Mouse (Mus musculus): ENCODE results near the gene Xrcc2. TPM values are rescaled to one million over a fixed set of nuclear protein-coding genes. Genes with fewer than 3 reads are reported as not detected.
"Not testable (repeated sequence)": the region's sequence is repeated elsewhere in the genome, so short reads cannot be mapped to it uniquely, and the experiment has no call there.

Xrcc2 gene
- polyA plus RNA-seq, 1 experiment: not detected

DNA sequence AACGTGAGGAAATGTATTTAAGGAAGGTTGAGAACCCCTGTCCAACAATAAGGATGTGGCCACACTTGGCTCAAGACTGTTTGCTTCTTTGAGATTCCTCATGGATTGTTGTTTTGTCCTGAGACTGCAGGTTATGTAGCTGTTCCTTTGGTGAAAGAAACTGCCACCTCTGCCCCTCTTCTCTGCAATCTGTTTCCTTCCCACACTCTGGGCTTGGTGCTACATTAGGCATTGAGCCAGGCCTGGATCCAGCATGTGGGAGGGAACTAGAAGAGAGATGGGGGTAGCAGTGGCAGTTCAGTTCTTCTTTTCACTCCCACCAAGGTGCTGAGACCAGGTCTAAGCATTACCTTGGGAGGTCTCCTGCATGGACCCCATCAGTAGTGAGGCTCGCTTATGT is 30.2 kb upstream of the Xrcc2 start:
- H3K4me1 ChIP-seq (ENCODE audit: control insufficient read depth, insufficient read depth, low read length): no peaks in the 10 kb centered on the region
- H3K4me3 ChIP-seq (ENCODE audit: insufficient read depth, low read depth, low read length): no peak overlapping the region
- TF ChIP-seq POLR2A (IDR thresholded peaks at IDR 0.05; ENCODE audit: insufficient read depth, low read depth, low read length) (no peak), CTCF (IDR thresholded peaks at IDR 0.05; ENCODE audit: insufficient read depth, low read depth, low read length) (no peak)
- 89% methylated on average over 2 of the region's 2 CpGs for WGBS
- no peak overlapping the region for H3K27ac ChIP-seq (ENCODE audit: insufficient read depth, low read depth, low read length)

DNA sequence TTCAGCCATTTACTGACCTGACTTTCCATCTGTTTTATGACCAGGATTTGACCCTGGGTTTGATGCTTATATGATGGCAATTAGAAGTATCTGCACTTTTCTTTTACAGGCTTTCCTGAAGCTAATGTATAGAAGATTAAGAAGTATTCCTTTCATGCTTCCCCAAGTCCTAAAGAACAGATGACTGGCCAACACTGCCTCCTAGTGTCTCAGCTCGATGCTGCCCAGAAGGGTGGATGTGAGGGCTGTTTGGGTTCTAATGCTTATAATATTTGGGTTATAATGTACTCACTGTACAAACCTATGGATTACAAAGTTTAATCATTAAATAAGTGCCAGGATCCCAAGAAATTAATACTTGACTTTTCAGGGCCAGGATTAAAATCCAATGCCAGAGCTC is 28.7 kb upstream of the Xrcc2 start:
- no peak overlapping the region for H3K27ac ChIP-seq (ENCODE audit: insufficient read depth, low read depth, low read length)
- TF ChIP-seq CTCF (IDR thresholded peaks at IDR 0.05; ENCODE audit: insufficient read depth, low read depth, low read length): no peak
- TF ChIP-seq POLR2A (IDR thresholded peaks at IDR 0.05; ENCODE audit: insufficient read depth, low read depth, low read length): no peak
- no peak overlapping the region for H3K4me3 ChIP-seq (ENCODE audit: insufficient read depth, low read depth, low read length)
- no peaks in the 10 kb centered on the region for H3K4me1 ChIP-seq (ENCODE audit: control insufficient read depth, insufficient read depth, low read length)
- 8% methylated on average over 1 of the region's 1 CpGs for WGBS

DNA sequence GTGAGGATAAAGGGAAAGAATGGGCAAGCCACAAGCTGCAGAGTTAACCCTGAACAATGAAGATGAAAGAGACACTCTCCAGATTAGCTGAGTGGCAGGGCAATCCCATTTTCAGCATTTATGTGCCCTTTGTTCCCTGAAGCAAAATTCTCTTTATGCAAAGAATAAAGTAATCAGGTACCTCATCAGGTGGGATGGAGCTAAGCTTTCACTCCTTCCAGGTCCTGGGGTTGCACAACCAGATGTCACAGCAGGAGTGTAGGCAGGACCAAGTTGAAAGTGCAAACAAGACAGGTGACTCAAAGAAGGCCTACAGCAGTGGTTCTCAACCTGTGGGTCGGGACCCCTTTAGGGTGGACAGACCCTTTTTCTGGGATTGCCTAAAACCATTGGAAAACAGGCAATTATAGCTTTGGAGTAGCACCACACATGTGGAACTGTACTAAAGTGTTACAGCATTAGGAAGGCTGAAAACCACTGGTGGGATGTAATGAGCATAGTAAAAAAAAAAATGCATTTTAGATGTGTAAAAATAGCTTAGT is 18.6 kb upstream of the Xrcc2 start:
- no peak overlapping the region for H3K27ac ChIP-seq (ENCODE audit: insufficient read depth, low read depth, low read length)
- TF ChIP-seq CTCF (IDR thresholded peaks at IDR 0.05; ENCODE audit: insufficient read depth, low read depth, low read length): no peak
- TF ChIP-seq POLR2A (IDR thresholded peaks at IDR 0.05; ENCODE audit: insufficient read depth, low read depth, low read length): no peak
- H3K4me3 ChIP-seq (ENCODE audit: insufficient read depth, low read depth, low read length): no peak overlapping the region
- H3K4me1 ChIP-seq (ENCODE audit: control insufficient read depth, insufficient read depth, low read length): no peaks in the 10 kb centered on the region
- WGBS: 38% methylated on average over 1 of the region's 1 CpGs

DNA sequence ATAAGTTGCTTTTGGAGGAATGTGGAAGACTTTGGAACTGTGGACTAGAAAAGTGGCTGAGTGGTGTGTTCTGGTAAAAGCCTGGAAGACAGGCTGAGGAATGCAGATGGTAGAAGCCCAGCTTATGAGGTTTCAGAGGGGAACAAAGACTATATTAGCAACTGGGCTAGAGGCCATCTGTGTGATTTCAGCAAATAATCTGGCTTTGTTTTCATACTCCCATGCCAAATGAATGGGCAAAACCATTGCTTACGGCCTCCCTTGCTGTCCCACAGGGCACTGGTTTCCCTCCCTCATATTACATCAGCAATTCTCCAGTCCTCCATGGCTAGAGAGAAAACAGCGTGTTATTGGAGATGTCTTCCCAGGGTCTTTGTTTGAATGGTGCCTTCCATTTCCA is 17.4 kb upstream of the Xrcc2 start:
- 61% methylated on average over 2 of the region's 2 CpGs for WGBS
- H3K4me1 ChIP-seq (ENCODE audit: control insufficient read depth, insufficient read depth, low read length): no peaks in the 10 kb centered on the region
- no peak overlapping the region for H3K4me3 ChIP-seq (ENCODE audit: insufficient read depth, low read depth, low read length)
- no peak overlapping the region for H3K27ac ChIP-seq (ENCODE audit: insufficient read depth, low read depth, low read length)
- TF ChIP-seq CTCF (IDR thresholded peaks at IDR 0.05; ENCODE audit: insufficient read depth, low read depth, low read length) (no peak), POLR2A (IDR thresholded peaks at IDR 0.05; ENCODE audit: insufficient read depth, low read depth, low read length) (no peak)

DNA sequence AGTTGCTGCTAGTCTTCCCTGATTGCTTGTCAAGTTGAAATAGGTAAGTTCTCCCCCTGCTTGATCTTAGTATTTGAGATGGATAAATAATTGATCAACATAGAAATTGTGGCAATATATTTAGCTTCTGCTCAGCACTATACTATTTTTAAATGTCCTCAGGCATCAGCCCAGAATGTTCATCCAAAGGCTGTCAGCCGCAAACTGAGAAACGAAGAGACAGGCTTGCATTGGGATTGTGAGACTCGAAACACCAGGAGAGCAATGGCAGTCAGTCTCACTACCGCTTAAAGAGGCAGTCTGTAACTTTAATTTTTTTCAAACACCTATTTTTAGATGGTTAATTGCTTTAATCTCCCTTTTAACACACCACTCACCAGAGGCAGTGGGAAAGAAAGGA is 13.8 kb upstream of the Xrcc2 start:
- 56% methylated on average over 4 of the region's 4 CpGs for WGBS
- TF ChIP-seq POLR2A (IDR thresholded peaks at IDR 0.05; ENCODE audit: insufficient read depth, low read depth, low read length) (no peak), CTCF (IDR thresholded peaks at IDR 0.05; ENCODE audit: insufficient read depth, low read depth, low read length) (no peak)
- H3K27ac ChIP-seq (ENCODE audit: insufficient read depth, low read depth, low read length): no peak overlapping the region

DNA sequence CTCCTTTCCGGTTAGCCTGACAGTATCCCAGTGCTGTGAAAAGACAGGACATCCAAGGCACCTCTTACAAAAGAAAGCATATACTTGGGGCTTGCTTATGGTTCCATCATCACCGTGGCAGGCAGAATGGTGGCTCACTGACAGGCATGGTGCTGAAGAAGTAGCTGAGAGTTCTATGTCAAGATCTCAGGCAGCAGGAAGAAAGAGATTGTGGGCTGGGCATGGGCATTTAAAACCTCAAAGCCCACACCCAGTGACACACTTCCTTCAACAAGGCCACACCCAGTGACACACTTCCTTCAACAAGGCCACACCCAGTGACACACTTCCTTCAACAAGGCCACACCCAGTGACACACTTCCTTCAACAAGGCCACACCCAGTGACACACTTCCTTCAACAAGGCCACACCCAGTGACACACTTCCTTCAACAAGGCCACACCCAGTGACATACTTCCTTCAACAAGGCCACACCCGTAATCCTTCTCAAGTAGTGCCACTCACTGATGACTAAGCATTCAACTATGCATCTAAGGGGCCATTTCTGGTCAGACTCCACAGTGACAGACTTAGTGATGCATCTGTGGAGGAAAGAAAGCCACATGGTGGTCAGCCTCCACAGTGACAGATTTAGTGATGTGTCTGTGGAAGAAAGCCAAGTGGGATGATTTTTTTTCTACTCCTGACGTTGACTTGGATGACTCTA is 7.5 kb upstream of the Xrcc2 start:
- not testable (repeated sequence) for H3K4me3 ChIP-seq (ENCODE audit: insufficient read depth, low read depth, low read length); H3K4me1 ChIP-seq (ENCODE audit: control insufficient read depth, insufficient read depth, low read length); H3K27ac ChIP-seq (ENCODE audit: insufficient read depth, low read depth, low read length)
- 95% methylated on average over 4 of the region's 4 CpGs for WGBS

More for the DNA sequence above, 13.8 kb upstream of the Xrcc2 start:
- Histone ChIP-seq H3K4me1 (ENCODE audit: control insufficient read depth, insufficient read depth, low read length) (no peaks in the 10 kb centered on the region), H3K4me3 (ENCODE audit: insufficient read depth, low read depth, low read length) (no peak overlapping the region)

DNA sequence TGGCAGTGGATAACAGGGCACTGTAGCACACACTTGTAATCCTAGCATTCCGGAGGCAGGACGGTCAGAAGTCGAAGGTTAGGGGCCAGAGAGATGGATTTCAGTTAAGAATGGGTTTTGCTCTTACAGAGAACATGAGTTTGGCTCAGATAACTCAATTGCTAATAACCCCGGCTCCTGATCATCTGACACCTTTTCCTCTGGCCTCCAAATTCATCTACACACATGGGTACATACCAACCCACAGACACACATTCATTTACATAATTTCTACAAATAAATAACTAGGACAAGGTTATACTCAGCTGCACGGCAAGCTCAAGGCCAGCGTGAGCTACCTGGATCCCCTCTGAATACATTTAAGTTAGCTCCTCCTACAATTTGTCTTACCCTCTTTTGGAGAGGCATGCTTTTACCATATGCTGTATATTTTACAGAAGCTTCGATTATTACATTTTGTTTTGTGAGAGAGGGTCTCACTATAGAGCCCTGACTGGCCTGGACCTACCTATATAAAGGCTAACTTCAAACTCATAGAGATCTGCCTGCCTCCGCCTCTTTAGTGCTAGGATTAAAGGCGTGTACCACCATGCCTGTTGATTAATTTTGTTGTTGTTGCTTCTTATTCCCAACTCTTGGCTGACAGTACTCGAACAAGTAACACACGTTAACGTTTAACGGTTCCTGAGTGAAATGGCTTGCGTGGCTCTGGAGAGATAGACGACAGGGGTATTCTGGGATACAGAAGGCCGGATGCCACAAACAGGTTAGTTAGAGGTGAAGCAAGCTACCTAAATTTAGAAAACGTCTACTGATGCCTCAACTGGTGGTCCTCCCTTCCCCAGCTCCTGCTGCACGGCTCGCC is 691 bp downstream of the Xrcc2 start:
- 14% methylated on average over 19 of the region's 19 CpGs for WGBS
- TF ChIP-seq CTCF (IDR thresholded peaks at IDR 0.05; ENCODE audit: insufficient read depth, low read depth, low read length): no peak
- TF ChIP-seq POLR2A (IDR thresholded peaks at IDR 0.05; ENCODE audit: insufficient read depth, low read depth, low read length): no peak
- Histone ChIP-seq H3K4me3 (ENCODE audit: insufficient read depth, low read depth, low read length) (peak overlapping the region; percentile 62), H3K27ac (ENCODE audit: insufficient read depth, low read depth, low read length) (no peak overlapping the region), H3K4me1 (ENCODE audit: control insufficient read depth, insufficient read depth, low read length) (peaks cover 3% of the 10 kb centered on the region; the same call in 1 of the 2 replicates)

DNA sequence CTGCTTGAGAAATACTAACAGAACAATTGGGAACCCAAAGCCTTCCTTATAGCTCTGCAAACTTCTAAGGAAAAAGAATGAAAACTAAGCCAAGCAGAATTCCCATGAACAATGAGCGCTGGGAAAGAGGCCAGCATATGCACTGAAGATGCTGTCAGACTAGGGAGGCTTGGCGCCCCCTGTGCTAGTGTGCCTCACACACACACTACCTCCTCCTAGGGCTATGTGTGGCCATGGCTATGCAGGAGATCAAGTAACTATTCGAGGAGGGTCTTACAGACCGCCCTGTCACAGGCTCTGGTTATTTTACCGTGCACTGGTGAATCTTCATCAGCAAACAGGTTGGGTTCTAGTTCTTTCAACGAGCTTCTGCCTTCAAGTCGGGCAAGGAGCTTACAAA is 7.7 kb downstream of the Xrcc2 start:
- no peak overlapping the region for H3K4me3 ChIP-seq (ENCODE audit: insufficient read depth, low read depth, low read length)
- TF ChIP-seq POLR2A (IDR thresholded peaks at IDR 0.05; ENCODE audit: insufficient read depth, low read depth, low read length) (no peak), CTCF (IDR thresholded peaks at IDR 0.05; ENCODE audit: insufficient read depth, low read depth, low read length) (no peak)
- H3K27ac ChIP-seq (ENCODE audit: insufficient read depth, low read depth, low read length): no peak overlapping the region
- 58% methylated on average over 7 of the region's 7 CpGs for WGBS
- H3K4me1 ChIP-seq (ENCODE audit: control insufficient read depth, insufficient read depth, low read length): no peaks in the 10 kb centered on the region

DNA sequence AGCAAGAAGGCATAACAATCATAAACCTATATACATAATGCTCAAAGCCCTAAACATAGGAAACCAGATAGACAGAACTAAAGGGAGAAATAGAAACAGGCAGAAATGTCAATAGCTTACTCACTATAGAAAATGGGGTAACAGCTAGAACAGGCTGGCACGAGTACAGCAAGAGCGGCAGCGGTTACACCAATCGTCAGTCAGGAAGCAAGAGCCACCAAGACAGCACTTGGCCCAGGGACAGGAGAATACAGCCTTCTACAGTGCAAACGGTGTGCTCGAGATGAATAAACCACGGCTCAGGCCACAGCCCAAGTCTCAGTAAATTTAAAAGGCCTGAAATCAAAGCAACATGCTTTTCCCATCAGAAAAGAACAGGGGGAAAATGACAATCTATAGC is 9.4 kb downstream of the Xrcc2 start:
- Histone ChIP-seq H3K27ac (ENCODE audit: insufficient read depth, low read depth, low read length) (no peak overlapping the region), H3K4me1 (ENCODE audit: control insufficient read depth, insufficient read depth, low read length) (no peaks in the 10 kb centered on the region), H3K4me3 (ENCODE audit: insufficient read depth, low read depth, low read length) (no peak overlapping the region)
- TF ChIP-seq CTCF (IDR thresholded peaks at IDR 0.05; ENCODE audit: insufficient read depth, low read depth, low read length) (no peak), POLR2A (IDR thresholded peaks at IDR 0.05; ENCODE audit: insufficient read depth, low read depth, low read length) (no peak)
- 56% methylated on average over 7 of the region's 7 CpGs for WGBS

Measured in olfactory bulb, adult 2 months (tissue).